Mouse (Mus musculus) kidney, embryonic 14.5 days (tissue): ENCODE data around the gene Irf3. TPM values are rescaled to one million over a fixed set of nuclear protein-coding genes. Genes with fewer than 3 reads are reported as not detected.

Experiments
- ATAC-seq: fragments of 200-750 bp; cut with Nextera tagmentation; 2 replicates; pipeline ENCODE4 v1.8.0; 2017; ENCODE audit warnings: moderate number of reproducible peaks, mild to moderate bottlenecking, moderate TSS enrichment, moderate library complexity; ENCODE audit not compliant: low FRiP score, low TSS enrichment
- H3K27ac ChIP-seq: fragments of 300-500 bp; sonication (generic); 2 replicates; pipeline ENCODE4 v1.5.1; 2014; ENCODE audit warnings: low read depth, mild to moderate bottlenecking, low read length, moderate library complexity, mixed read lengths
- H3K27me3 ChIP-seq: fragments of 300-500 bp; sonication (generic); 2 replicates; pipeline ENCODE4 v1.6.1; 2014; ENCODE audit warnings: mild to moderate bottlenecking, low read length; ENCODE audit not compliant: control insufficient read depth, insufficient read depth
- H3K36me3 ChIP-seq: fragments of 300-500 bp; sonication (generic); 2 replicates; pipeline ENCODE4 v1.6.1; 2014; ENCODE audit warnings: low read length, mixed read lengths; ENCODE audit not compliant: control insufficient read depth, insufficient read depth
- H3K4me1 ChIP-seq: fragments of 300-500 bp; sonication (generic); 2 replicates; pipeline ENCODE4 v1.6.1; 2014; ENCODE audit warnings: low read length, mixed read lengths; ENCODE audit not compliant: control insufficient read depth, insufficient read depth
- H3K4me2 ChIP-seq: fragments of 300-500 bp; sonication (generic); replicated peaks from 2 replicates; pipeline ENCODE4 v1.6.1; 2014; ENCODE audit warnings: low read depth, mild to moderate bottlenecking, low read length
- H3K4me3 ChIP-seq: fragments of 300-500 bp; sonication (generic); 2 replicates; pipeline ENCODE4 v1.5.1; 2014; ENCODE audit warnings: mild to moderate bottlenecking, low read length
- H3K9ac ChIP-seq: fragments of 300-500 bp; sonication (generic); 2 replicates; pipeline ENCODE4 v1.6.1; 2014; ENCODE audit warnings: low read depth, mild to moderate bottlenecking, low read length, moderate library complexity
- H3K9me3 ChIP-seq: fragments of 300-500 bp; sonication (generic); 2 replicates; pipeline ENCODE4 v1.6.1; 2016; ENCODE audit warnings: low read length; ENCODE audit not compliant: control insufficient read depth
- WGBS: fragments of 180-500 bp; shearing (Covaris S2); extraction: QIAGEN DNeasy Blood & Tissue Kit; methylation state at CpG from one replicate; pipeline ENCODE4 v1.1.7; 2014; 5-methylcytosine and 5-hydroxymethylcytosine counted together
- polyA plus RNA-seq: library from polyadenylated mRNA; unstranded; fragments of >200 nt; fragmentation: Nextera tagmentation; extraction: Ambion mirVana; gene quantifications from 2 replicates; pipeline ENCODE4 v1.2.1, GENCODE M21; 2014

The Irf3 gene
- polyA plus RNA-seq, 1 experiment from 2014 or later = 81.6 TPM

DNA sequence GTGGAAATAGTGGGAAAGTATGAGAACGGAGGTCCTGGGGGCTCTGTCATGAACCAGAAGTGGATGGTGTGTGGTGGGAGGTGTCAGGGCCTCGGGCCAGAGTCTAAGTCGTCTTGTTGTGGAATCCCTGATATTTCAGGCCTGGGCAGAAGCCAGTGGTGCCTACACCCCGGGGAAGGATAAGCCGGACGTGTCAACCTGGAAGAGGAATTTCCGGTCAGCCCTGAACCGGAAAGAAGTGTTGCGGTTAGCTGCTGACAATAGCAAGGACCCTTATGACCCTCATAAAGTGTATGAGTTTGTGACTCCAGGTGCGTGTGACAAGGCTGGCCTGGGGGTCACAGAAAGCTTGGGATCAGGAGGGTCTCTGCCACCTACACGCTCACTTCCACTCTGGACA, 2.3 kb downstream of the Irf3 start:
- H3K36me3 ChIP-seq = peaks cover 63% of the 10 kb centered on the region

DNA sequence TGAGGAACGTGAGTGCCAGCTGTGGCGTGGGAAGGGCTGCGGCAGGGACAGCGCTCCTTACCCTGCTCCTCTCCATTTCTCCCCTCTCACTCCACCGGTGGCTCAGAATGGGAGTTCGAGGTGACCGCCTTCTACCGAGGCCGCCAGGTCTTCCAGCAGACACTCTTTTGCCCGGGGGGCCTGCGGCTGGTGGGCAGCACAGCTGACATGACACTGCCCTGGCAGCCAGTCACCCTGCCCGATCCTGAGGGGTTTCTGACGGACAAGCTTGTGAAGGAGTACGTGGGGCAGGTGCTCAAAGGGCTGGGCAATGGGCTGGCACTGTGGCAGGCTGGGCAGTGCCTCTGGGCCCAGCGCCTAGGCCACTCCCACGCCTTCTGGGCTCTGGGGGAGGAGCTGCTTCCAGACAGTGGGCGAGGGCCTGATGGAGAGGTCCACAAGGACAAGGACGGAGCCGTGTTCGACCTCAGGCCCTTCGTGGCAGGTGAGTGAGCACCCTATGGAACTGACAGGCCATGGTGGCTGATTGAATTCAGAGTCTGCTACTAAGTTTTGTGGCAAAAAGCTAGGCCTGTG, 3.2 kb downstream of the Irf3 start:
- H3K4me3 ChIP-seq = no peak overlapping the region
- peaks cover 62% of the 10 kb centered on the region for H3K36me3 ChIP-seq
- peaks cover 28% of the 10 kb centered on the region for H3K4me1 ChIP-seq
- no peaks in the 10 kb centered on the region for H3K9me3 ChIP-seq
- ATAC-seq = no peak
- H3K27me3 ChIP-seq = no peaks in the 10 kb centered on the region
- H3K27ac ChIP-seq = no peak overlapping the region
- no peak overlapping the region for H3K9ac ChIP-seq
- H3K4me2 ChIP-seq = no peak overlapping the region
- 79% methylated on average over 21 of the region's 21 CpGs for WGBS

More for the DNA sequence above, 2.3 kb downstream of the Irf3 start:
- Histone ChIP-seq H3K9me3 (no peaks in the 10 kb centered on the region), H3K27me3 (no peaks in the 10 kb centered on the region), H3K27ac (no peak overlapping the region), H3K9ac (no peak overlapping the region), H3K4me2 (no peak overlapping the region; the same call in 1 of the 2 replicates), H3K4me3 (no peak overlapping the region), H3K4me1 (peaks cover 28% of the 10 kb centered on the region)
- 63% methylated on average over 11 of the region's 11 CpGs for WGBS
- no peak for ATAC-seq

DNA sequence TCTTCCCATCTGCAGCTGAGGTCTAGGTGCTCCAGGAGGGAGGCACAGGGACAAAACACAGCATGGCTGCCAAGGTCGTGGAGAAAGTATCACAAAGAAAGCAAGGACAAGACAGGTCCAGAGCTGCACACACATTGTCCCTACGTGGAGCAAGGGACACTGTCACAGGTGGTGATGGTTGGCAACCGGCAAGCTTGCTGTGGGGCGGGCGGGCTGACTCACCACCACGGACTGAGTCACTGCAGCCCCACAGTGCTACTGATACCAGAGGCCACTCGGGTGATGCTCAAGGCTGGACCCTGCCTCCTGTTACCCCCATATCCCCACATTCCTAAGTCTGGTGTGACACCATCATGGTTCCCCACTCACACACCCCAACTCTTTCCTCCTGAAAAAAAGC, 5.0 kb downstream of the Irf3 start:
- ATAC-seq = no peak
- WGBS = 90% methylated on average over 7 of the region's 7 CpGs
- no peak overlapping the region for H3K9ac ChIP-seq

DNA sequence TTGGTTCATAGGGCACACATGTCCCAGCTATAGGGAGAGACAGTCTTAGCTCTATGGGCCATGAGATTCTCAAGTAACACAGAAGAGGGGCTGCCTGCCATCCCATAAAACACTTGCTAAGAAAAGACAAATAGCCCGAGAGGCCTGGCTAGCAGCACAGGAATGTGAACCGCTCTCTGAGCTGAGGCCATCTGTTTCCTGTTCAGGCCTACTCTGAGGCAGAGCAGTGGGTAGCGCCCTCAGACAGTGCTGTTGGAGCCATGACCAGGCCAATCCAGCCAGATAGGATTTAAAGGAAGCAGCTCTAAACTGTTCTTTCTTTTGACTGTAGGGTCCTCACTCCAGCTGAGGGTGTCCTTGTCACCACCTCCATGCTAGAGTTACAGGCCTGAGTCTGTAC, 7.1 kb downstream of the Irf3 start:
- peaks cover 97% of the 10 kb centered on the region for H3K36me3 ChIP-seq
- peaks cover 10% of the 10 kb centered on the region for H3K4me1 ChIP-seq
- no peaks in the 10 kb centered on the region for H3K27me3 ChIP-seq
- no peaks in the 10 kb centered on the region for H3K9me3 ChIP-seq
- H3K4me2 ChIP-seq = no peak overlapping the region
- H3K9ac ChIP-seq = no peak overlapping the region
- 47% methylated on average over 3 of the region's 3 CpGs for WGBS
- H3K4me3 ChIP-seq = no peak overlapping the region
- ATAC-seq = no peak
- H3K27ac ChIP-seq = no peak overlapping the region

More for the DNA sequence above, 5.0 kb downstream of the Irf3 start:
- no peak overlapping the region for H3K4me2 ChIP-seq
- H3K4me1 ChIP-seq = peaks cover 15% of the 10 kb centered on the region
- H3K36me3 ChIP-seq = peaks cover 76% of the 10 kb centered on the region
- no peaks in the 10 kb centered on the region for H3K9me3 ChIP-seq
- no peak overlapping the region for H3K27ac ChIP-seq
- H3K4me3 ChIP-seq = no peak overlapping the region
- H3K27me3 ChIP-seq = no peaks in the 10 kb centered on the region

DNA sequence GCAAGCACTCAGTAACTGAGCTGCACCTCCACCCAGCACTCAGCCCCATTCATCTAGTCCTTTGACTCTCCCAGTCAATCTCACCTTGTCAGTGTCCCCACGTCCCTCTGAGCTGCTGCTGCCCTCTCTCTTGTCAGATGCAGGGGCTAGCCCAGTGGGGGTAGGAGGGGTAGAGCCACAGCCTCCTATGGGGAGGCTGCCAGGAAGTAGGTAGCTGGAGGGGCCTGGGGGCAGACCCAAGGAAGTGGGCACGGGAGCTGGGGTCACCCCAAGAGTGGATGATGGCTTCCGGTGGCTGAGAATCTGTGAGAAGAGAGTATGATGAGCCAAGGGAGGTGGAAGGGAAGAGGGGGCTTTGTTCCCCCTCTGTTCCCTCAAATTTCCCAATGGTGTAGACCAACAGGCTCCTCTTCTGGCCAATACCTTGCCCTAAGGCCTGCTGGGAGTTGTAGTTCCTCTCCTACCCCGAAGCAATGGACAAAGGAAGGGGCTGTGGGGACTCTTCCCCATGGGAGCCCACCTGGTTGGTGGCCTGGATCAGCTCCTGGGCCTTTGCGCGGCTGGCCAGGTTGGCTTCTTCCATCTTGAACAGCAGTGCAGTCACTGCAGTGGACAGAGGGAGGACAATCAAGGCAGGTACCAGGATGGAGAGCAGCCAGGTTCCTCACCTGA, 8.0 kb downstream of the Irf3 start:
- Histone ChIP-seq H3K27me3 (no peaks in the 10 kb centered on the region), H3K4me3 (no peak overlapping the region), H3K27ac (no peak overlapping the region), H3K4me2 (no peak overlapping the region), H3K9ac (no peak overlapping the region), H3K36me3 (peaks cover 97% of the 10 kb centered on the region), H3K4me1 (peaks cover 4% of the 10 kb centered on the region; the same call in 1 of the 2 replicates), H3K9me3 (no peaks in the 10 kb centered on the region)
- no peak for ATAC-seq
- 84% methylated on average over 6 of the region's 6 CpGs for WGBS

DNA sequence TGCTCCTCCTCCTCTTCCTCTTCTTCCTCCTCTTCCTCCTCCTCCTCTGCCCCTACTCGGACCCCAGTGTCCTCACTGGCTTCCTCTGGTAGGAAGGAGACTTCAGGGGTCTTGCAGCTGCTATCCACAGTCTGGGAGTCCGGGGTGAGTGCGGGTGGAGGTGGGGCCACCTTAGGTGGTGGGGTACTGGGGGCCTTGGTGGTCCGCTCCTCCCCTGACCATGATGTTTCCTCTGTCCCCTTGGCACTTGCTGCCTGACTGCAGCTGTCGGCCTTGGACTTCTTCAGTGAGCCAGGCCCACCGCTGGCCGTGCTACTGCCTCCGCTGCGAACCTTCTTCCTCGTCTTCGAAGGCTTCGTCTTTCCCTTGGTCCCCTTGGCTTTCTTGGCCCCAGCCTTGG, 9.1 kb downstream of the Irf3 start:
- H3K4me1 ChIP-seq = peaks cover 4% of the 10 kb centered on the region; the same call in 1 of the 2 replicates
- H3K4me2 ChIP-seq = no peak overlapping the region
- no peak for ATAC-seq
- no peaks in the 10 kb centered on the region for H3K9me3 ChIP-seq
- no peak overlapping the region for H3K27ac ChIP-seq
- no peak overlapping the region for H3K4me3 ChIP-seq
- no peaks in the 10 kb centered on the region for H3K27me3 ChIP-seq
- H3K36me3 ChIP-seq = peaks cover 96% of the 10 kb centered on the region
- 94% methylated on average over 12 of the region's 12 CpGs for WGBS
- no peak overlapping the region for H3K9ac ChIP-seq

DNA sequence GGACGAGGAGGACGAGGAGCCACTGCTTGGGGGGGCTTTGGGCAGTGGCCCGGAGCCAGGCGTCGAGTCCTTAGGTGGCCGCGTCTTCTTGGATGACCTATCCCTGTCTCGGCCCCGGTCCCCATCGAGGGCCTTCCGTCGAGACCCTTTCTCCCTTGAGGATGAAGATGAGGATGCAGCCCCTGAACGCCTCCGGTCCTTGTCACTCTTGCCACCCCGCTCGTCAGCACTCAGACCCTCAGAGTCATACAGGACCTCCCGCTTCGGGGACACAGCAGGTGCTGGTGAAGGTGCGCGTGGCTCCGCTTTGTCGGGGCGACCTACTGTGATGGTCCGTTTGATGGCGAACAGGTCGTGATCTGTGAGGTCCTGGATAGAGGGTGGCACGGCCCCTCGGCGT, 9.7 kb downstream of the Irf3 start:
- H3K4me1 ChIP-seq = no peaks in the 10 kb centered on the region
- no peak for ATAC-seq
- H3K36me3 ChIP-seq = peaks cover 96% of the 10 kb centered on the region
- H3K9me3 ChIP-seq = no peaks in the 10 kb centered on the region
- H3K9ac ChIP-seq = no peak overlapping the region
- no peak overlapping the region for H3K4me3 ChIP-seq
- no peaks in the 10 kb centered on the region for H3K27me3 ChIP-seq
- 95% methylated on average over 29 of the region's 29 CpGs for WGBS
- no peak overlapping the region for H3K27ac ChIP-seq
- H3K4me2 ChIP-seq = no peak overlapping the region

DNA sequence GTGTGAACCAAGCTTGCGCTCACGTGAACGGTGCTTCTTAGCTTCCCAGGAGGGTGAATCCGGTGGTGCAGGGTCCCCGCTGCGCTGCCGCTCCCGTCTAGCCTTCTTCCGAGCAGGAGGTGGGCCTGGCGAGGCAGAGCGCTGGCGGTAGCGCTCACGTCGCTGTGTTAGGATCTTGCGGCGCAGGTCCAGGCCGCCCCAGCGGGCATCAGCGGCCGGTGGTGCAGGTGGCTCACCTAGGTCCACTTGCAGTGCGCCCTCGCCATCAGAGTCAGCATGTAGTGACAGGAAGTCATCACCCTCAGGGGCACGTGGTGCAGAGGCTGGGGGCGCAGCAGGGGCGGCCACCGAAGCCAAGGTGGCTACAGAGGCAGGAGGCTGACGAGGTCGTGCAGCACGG, 10.4 kb downstream of the Irf3 start:
- Histone ChIP-seq H3K9ac (no peak overlapping the region), H3K4me2 (no peak overlapping the region), H3K4me1 (no peaks in the 10 kb centered on the region), H3K9me3 (no peaks in the 10 kb centered on the region), H3K36me3 (peaks cover 96% of the 10 kb centered on the region), H3K27me3 (no peaks in the 10 kb centered on the region), H3K4me3 (no peak overlapping the region), H3K27ac (no peak overlapping the region)
- ATAC-seq = no peak
- 96% methylated on average over 30 of the region's 30 CpGs for WGBS

DNA sequence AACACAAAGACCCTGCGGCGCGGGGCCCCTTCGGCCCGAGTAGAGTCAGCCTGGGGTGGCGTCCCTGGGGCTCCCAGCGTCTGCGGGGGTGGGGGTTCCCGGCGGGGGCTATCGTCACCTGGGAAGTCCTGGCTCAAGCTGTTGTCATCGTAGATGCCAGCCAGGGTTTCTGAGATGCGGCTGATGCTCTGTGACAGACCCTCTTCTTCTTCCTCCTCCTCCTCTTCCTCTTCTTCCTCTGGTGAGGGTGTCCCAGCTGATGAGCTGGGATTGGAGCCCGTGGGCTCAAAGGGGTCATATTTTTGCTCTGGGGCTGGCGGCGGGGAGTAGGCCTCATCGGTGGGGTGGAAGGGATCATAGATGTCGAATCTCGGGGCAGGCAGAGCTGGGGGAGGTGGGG, 11.0 kb downstream of the Irf3 start:
- Histone ChIP-seq H3K36me3 (peaks cover 96% of the 10 kb centered on the region), H3K27ac (no peak overlapping the region), H3K4me2 (no peak overlapping the region), H3K9me3 (no peaks in the 10 kb centered on the region), H3K4me3 (no peak overlapping the region), H3K27me3 (no peaks in the 10 kb centered on the region), H3K4me1 (no peaks in the 10 kb centered on the region), H3K9ac (no peak overlapping the region)
- 93% methylated on average over 19 of the region's 19 CpGs for WGBS
- ATAC-seq = no peak
